Mouse (Mus musculus) ES-Bruce4 (cell line): ENCODE data around the gene Ogn. TPM values are rescaled to one million over a fixed set of nuclear protein-coding genes. Genes with fewer than 3 reads are reported as not detected.
"Not testable (repeated sequence)": the region's sequence is repeated elsewhere in the genome, so short reads cannot be mapped to it uniquely, and the experiment has no call there.

ENCODE experiments used
- H3K27ac ChIP-seq: 2 replicates; pipeline ENCODE4 v1.5.1; 2012; ENCODE audit warnings: low read length, inconsistent platforms; ENCODE audit not compliant: insufficient read depth
- H3K27me3 ChIP-seq: 2 replicates; pipeline ENCODE4 v1.6.1; 2012; ENCODE audit warnings: mild to moderate bottlenecking, low read length, inconsistent platforms; ENCODE audit not compliant: control insufficient read depth, poor library complexity, insufficient read depth, severe bottlenecking
- H3K36me3 ChIP-seq: 2 replicates; pipeline ENCODE4 v1.6.1; 2012; ENCODE audit warnings: inconsistent platforms, mild to moderate bottlenecking, low read length, moderate library complexity; ENCODE audit not compliant: control insufficient read depth, poor library complexity, insufficient read depth, severe bottlenecking
- H3K4me1 ChIP-seq: one replicate; pipeline ENCODE4 v1.8.1; 2011; ENCODE audit warnings: low read length; ENCODE audit not compliant: control insufficient read depth, insufficient read depth
- H3K4me3 ChIP-seq: 2 replicates; pipeline ENCODE4 v1.5.1; 2011; ENCODE audit warnings: low read depth, mild to moderate bottlenecking, low read length
- H3K9ac ChIP-seq: 2 replicates; pipeline ENCODE4 v1.6.1; 2012; ENCODE audit warnings: low read depth, mild to moderate bottlenecking, inconsistent platforms; ENCODE audit not compliant: poor library complexity, severe bottlenecking
- H3K9me3 ChIP-seq: replicated peaks from 2 replicates; pipeline ENCODE4 v1.6.1; 2012; ENCODE audit warnings: mild to moderate bottlenecking, low read length, inconsistent platforms; ENCODE audit not compliant: control insufficient read depth, poor library complexity, insufficient read depth, severe bottlenecking
- CTCF ChIP-seq: IDR thresholded peaks from one replicate; pipeline ENCODE4 v1.8.1; 2011; ENCODE audit warnings: low read depth, low read length
- EP300 ChIP-seq: IDR thresholded peaks from 2 replicates; pipeline ENCODE4 v1.6.1; 2011; ENCODE audit warnings: low read depth, low read length; ENCODE audit not compliant: insufficient read depth
- POLR2A ChIP-seq: IDR thresholded peaks from one replicate; pipeline ENCODE4 v1.8.1; 2011; ENCODE audit warnings: low read length; ENCODE audit not compliant: insufficient read depth
- polyA plus RNA-seq: library from polyadenylated mRNA; stranded (reverse); fragments of >200 nt; gene quantifications from 2 replicates; pipeline ENCODE4 v1.2.4, GENCODE M21; 2011; ENCODE audit warnings: low read depth; ENCODE audit not compliant: missing spikeins, insufficient read depth, insufficient read length

The Ogn gene
- polyA plus RNA-seq, 1 experiment: 0.24 TPM

- H3K36me3 ChIP-seq: no peaks in the 10 kb centered on the region
- no peak within 1 kb of the TSS for H3K27ac ChIP-seq
- no peak within 1 kb of the TSS for H3K9ac ChIP-seq
- TF ChIP-seq CTCF (no peak), EP300 (no peak), POLR2A (no peak)
- H3K27me3 ChIP-seq: no peaks in the 10 kb centered on the region
- H3K9me3 ChIP-seq: no peaks in the 10 kb centered on the region
- no peaks in the 10 kb centered on the region for H3K4me1 ChIP-seq
- H3K4me3 ChIP-seq: no peak within 1 kb of the TSS
These were observed 26.0 kb upstream of the Ogn start, which contains the start of gene Omd for GRCm38 (mm10) chr13:49581541-49582530. Gene Omd, plus strand, starts transcription at chr13:49582462.

DNA sequence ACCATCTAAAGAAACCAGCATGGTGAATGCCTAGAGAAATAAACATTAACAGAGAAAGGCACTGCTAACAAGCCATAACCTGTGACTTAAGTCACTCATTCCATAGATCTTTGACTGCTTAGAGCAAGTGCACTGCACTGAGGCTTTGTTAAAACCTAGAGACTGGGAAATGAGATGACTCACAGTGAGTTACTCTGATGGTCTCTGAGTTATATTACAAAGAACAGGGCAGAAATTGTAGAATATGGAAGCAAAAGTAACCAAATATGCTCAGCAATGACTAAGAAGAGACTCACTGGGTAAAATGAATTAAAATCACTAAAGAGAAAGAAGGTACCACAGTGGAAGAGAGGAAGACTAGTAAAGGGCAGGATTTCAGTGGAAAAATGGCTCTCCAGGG lies 24.0 kb upstream of the Ogn start:
- TF ChIP-seq CTCF: no peak
- no peak for TF ChIP-seq POLR2A
- TF ChIP-seq EP300: no peak
- Histone ChIP-seq H3K27me3 (no peaks in the 10 kb centered on the region), H3K27ac (no peak overlapping the region), H3K9me3 (no peaks in the 10 kb centered on the region), H3K36me3 (no peaks in the 10 kb centered on the region), H3K9ac (no peak overlapping the region), H3K4me1 (no peaks in the 10 kb centered on the region), H3K4me3 (no peak overlapping the region)

GRCm38 (mm10) chr13:49584307-49585005 lies 23.4 kb upstream of the Ogn start:
- TF ChIP-seq POLR2A: no peak
- no peak for TF ChIP-seq EP300
- no peak for TF ChIP-seq CTCF
- no peak overlapping the region for H3K9ac ChIP-seq

DNA sequence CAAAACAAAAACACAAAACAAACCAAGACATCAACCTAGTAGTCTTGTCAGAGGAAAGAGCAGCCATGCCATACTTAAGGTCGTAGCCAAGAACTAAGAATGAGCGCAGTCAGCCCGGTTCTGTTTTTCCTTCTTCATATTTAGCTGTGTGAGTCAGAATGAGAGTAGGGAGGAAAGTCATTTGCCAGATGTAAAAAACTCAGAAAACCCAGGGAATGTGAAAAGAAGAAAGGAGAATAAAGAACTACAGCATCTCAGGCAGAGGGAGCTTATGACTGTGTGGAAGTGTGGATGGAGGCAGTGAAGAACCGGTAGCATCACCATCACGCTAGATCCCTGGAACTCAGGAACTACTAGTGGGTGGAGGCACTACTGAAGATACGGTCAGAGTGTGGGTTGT lies 21.8 kb upstream of the Ogn start:
- TF ChIP-seq CTCF: no peak
- TF ChIP-seq EP300: no peak
- no peak for TF ChIP-seq POLR2A
- Histone ChIP-seq H3K27me3 (no peaks in the 10 kb centered on the region), H3K4me3 (no peak overlapping the region), H3K27ac (no peak overlapping the region), H3K36me3 (no peaks in the 10 kb centered on the region), H3K9ac (no peak overlapping the region), H3K9me3 (no peaks in the 10 kb centered on the region), H3K4me1 (no peaks in the 10 kb centered on the region)

More at GRCm38 (mm10) chr13:49584307-49585005, 23.4 kb upstream of the Ogn start:
- H3K9me3 ChIP-seq: no peaks in the 10 kb centered on the region
- no peaks in the 10 kb centered on the region for H3K36me3 ChIP-seq
- no peaks in the 10 kb centered on the region for H3K4me1 ChIP-seq
- no peaks in the 10 kb centered on the region for H3K27me3 ChIP-seq
- H3K27ac ChIP-seq: no peak overlapping the region
- H3K4me3 ChIP-seq: no peak overlapping the region

GRCm38 (mm10) chr13:49602541-49602940 lies 5.3 kb upstream of the Ogn start:
- peaks cover 50% of the 10 kb centered on the region for H3K9me3 ChIP-seq
- H3K36me3 ChIP-seq, H3K9ac ChIP-seq, H3K27ac ChIP-seq, H3K4me1 ChIP-seq, H3K27me3 ChIP-seq, H3K4me3 ChIP-seq: not testable (repeated sequence)

DNA sequence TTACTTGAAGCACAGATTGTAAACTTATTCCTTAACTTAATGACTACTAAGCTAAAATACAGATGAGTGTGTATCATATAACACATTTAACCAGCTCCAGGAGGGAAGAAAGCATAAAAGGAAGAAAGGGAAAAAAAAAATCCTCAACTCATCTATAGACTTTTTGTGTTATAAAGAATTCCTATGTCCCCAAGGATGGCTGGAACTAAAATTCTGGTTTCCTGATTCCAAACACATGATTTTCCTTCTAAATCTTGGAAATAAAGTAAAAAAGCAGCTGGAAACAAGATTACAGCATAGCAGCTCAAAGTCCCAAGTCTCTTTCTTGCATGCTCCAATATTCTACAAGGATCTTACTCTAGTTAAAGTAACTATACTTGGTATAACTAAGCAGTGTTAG lies 4.2 kb upstream of the Ogn start:
- peaks cover 47% of the 10 kb centered on the region for H3K9me3 ChIP-seq
- no peaks in the 10 kb centered on the region; the same call in 1 of the 2 replicates for H3K36me3 ChIP-seq
- no peaks in the 10 kb centered on the region for H3K27me3 ChIP-seq
- no peak overlapping the region for H3K27ac ChIP-seq
- H3K4me1 ChIP-seq: no peaks in the 10 kb centered on the region
- no peak for TF ChIP-seq EP300
- TF ChIP-seq POLR2A: no peak
- TF ChIP-seq CTCF: no peak
- no peak overlapping the region for H3K4me3 ChIP-seq
- no peak overlapping the region for H3K9ac ChIP-seq
